ENCODE assay signal across 15 mouse cellular contexts in genomic region chr11:101680634-101681325, GRCm38 (mm10). TPM values are rescaled to one million over a fixed set of nuclear protein-coding genes. Genes with fewer than 3 reads are reported as not detected.
DNase-seq lines count a peak whose midpoint lies in the region; ATAC-seq and TF ChIP-seq lines count a peak whose summit lies in the region.
"Had no signal": no experiment of that assay in that cellular context is flagged by ENCODE, and none has a peak within 500 bp of the region (broad histone marks: within the 10 kb centered on the region; RNA-seq: fewer than 3 reads in every experiment).

No protein-coding gene starts in this region.

- no peaks in the 10 kb centered on the region for H3K36me3 ChIP-seq in heart, embryonic 16.5 days (ENCODE audit: control insufficient read depth, insufficient read depth)
- H3K36me3 ChIP-seq in neural tube, embryonic 13.5 days = no peaks in the 10 kb centered on the region
- no peaks in the 10 kb centered on the region for H3K36me3 ChIP-seq in forebrain, embryonic 15.5 days
- H3K36me3 ChIP-seq in stomach, postnatal 0 days (ENCODE audit: control insufficient read depth, insufficient read depth, low read length) = no peaks in the 10 kb centered on the region
- H3K36me3 ChIP-seq: limb, embryonic 15.5 days had no signal

- no peak for TF ChIP-seq CTCF in stomach, postnatal 0 days (IDR thresholded peaks at IDR 0.05; ENCODE audit: low read depth)

- H3K27ac ChIP-seq in heart, embryonic 16.5 days (ENCODE audit: low read length) = peak overlapping the region; percentile 1; the same call in 1 of the 2 replicates
- peak overlapping the region; percentile 79 for H3K27ac ChIP-seq in neural tube, embryonic 13.5 days (replicated peaks)
- H3K27ac ChIP-seq in forebrain, embryonic 15.5 days (replicated peaks) = peak overlapping the region; percentile 80
- peak overlapping the region; percentile 8; the same call in 1 of the 2 replicates for H3K27ac ChIP-seq in stomach, postnatal 0 days (replicated peaks)
- H3K27ac ChIP-seq: limb, embryonic 15.5 days had no signal

- H3K4me2 ChIP-seq in heart, embryonic 16.5 days (ENCODE audit: low read depth, low read length) = no peak overlapping the region
- H3K4me2 ChIP-seq in neural tube, embryonic 13.5 days = no peak overlapping the region
- no peak overlapping the region for H3K4me2 ChIP-seq in forebrain, embryonic 15.5 days (replicated peaks)
- H3K4me2 ChIP-seq in stomach, postnatal 0 days (replicated peaks; ENCODE audit: low read depth) = no peak overlapping the region
- H3K4me2 ChIP-seq: limb, embryonic 15.5 days had no signal

- H3K9ac ChIP-seq in heart, embryonic 16.5 days (ENCODE audit: low read length) = no peak overlapping the region
- no peak overlapping the region for H3K9ac ChIP-seq in neural tube, embryonic 13.5 days
- no peak overlapping the region for H3K9ac ChIP-seq in forebrain, embryonic 15.5 days (replicated peaks)
- H3K9ac ChIP-seq in stomach, postnatal 0 days (ENCODE audit: low read length) = no peak overlapping the region
- H3K9ac ChIP-seq: limb, embryonic 15.5 days had no signal

- no peaks in the 10 kb centered on the region for H3K27me3 ChIP-seq in heart, embryonic 16.5 days (ENCODE audit: control insufficient read depth, insufficient read depth, low read length)
- H3K27me3 ChIP-seq in neural tube, embryonic 13.5 days = no peaks in the 10 kb centered on the region
- no peaks in the 10 kb centered on the region for H3K27me3 ChIP-seq in forebrain, embryonic 15.5 days
- H3K27me3 ChIP-seq in stomach, postnatal 0 days (ENCODE audit: control insufficient read depth, insufficient read depth, low read length) = no peaks in the 10 kb centered on the region
- H3K27me3 ChIP-seq: limb, embryonic 15.5 days had no signal

- no peak for ATAC-seq in heart, embryonic 16.5 days (replicated peaks; ENCODE audit: extremely low read depth, insufficient read depth, low FRiP score)
- peak; percentile 40; the same call in 1 of the 2 replicates for ATAC-seq in neural tube, embryonic 13.5 days (ENCODE audit: low read depth)
- ATAC-seq in forebrain, embryonic 15.5 days (replicated peaks) = peak; percentile 84
- ATAC-seq in stomach, postnatal 0 days (ENCODE audit: low FRiP score, low TSS enrichment) = no peak

- DNase-seq in heart, adult 8-10 months (ENCODE audit: low spot score) = no peak
- no peak for DNase-seq in neural tube, embryonic 10.5 days (ENCODE audit: extremely low spot score, low spot score)
- DNase-seq in stomach, postnatal 0 days (ENCODE audit: low spot score) = no peak
- DNase-seq in right cerebral cortex, postnatal 36 days (ENCODE audit: low spot score in 2 of 2) = no peak
- no peak for DNase-seq in ovary, postnatal 10 days (ENCODE audit: low spot score)
- DNase-seq: gastrocnemius, postnatal 25 days; kidney, adult 9 months; layer of hippocampus, postnatal 36 days; right cerebral cortex, adult 18-20 months had no signal

- peaks cover 6% of the 10 kb centered on the region for H3K4me1 ChIP-seq in heart, embryonic 16.5 days (ENCODE audit: control insufficient read depth, insufficient read depth, low read length)
- H3K4me1 ChIP-seq in neural tube, embryonic 13.5 days (replicated peaks) = peaks cover 10% of the 10 kb centered on the region
- H3K4me1 ChIP-seq in forebrain, embryonic 15.5 days = peaks cover 12% of the 10 kb centered on the region
- H3K4me1 ChIP-seq in stomach, postnatal 0 days (replicated peaks; ENCODE audit: control insufficient read depth, insufficient read depth) = no peaks in the 10 kb centered on the region

- H3K9me3 ChIP-seq in heart, embryonic 16.5 days (replicated peaks; ENCODE audit: control insufficient read depth, low read length) = no peaks in the 10 kb centered on the region
- no peaks in the 10 kb centered on the region for H3K9me3 ChIP-seq in neural tube, embryonic 13.5 days
- no peaks in the 10 kb centered on the region for H3K9me3 ChIP-seq in forebrain, embryonic 15.5 days
- H3K9me3 ChIP-seq in stomach, postnatal 0 days (ENCODE audit: control insufficient read depth, low read length) = no peaks in the 10 kb centered on the region
- H3K9me3 ChIP-seq: limb, embryonic 15.5 days had no signal

- 49% methylated on average over 3 of the region's 3 CpGs for WGBS in heart, embryonic 16.5 days
- WGBS in neural tube, embryonic 13.5 days = 28% methylated on average over 3 of the region's 3 CpGs
- 15% methylated on average over 3 of the region's 3 CpGs for WGBS in forebrain, embryonic 15.5 days
- WGBS in stomach, postnatal 0 days = 53% methylated on average over 3 of the region's 3 CpGs

- no peak for TF ChIP-seq EP300 in stomach, postnatal 0 days (optimal IDR thresholded peaks at IDR 0.05)

- H3K4me3 ChIP-seq in heart, embryonic 16.5 days (ENCODE audit: low read length) = no peak overlapping the region
- no peak overlapping the region for H3K4me3 ChIP-seq in neural tube, embryonic 13.5 days
- H3K4me3 ChIP-seq in forebrain, embryonic 15.5 days = no peak overlapping the region
- no peak overlapping the region for H3K4me3 ChIP-seq in stomach, postnatal 0 days (ENCODE audit: low read depth, low read length)
- H3K4me3 ChIP-seq: erythroblast, embryonic 14.5 days; limb, embryonic 15.5 days; myocyte had no signal

RNA-seq across cellular contexts. Expression of gene Arl4d, which starts 15.4 kb away (rescaled TPM):
- 6.4 and 7.8 TPM in 2 replicates for polyA plus RNA-seq in heart, embryonic 16.5 days (2015; fragmentation: Nextera tagmentation; extraction: Ambion mirVana)
- total RNA-seq in heart, adult 8-10 months (2022) = 10 to 100 TPM; 21.1 to 30.1 (median 27.0) TPM
- 18.1 and 19.8 TPM in 2 replicates for polyA plus RNA-seq in neural tube, embryonic 13.5 days (2015; fragmentation: Nextera tagmentation; extraction: Ambion mirVana)
- polyA plus RNA-seq in forebrain, embryonic 15.5 days (2015; fragmentation: Nextera tagmentation; extraction: Ambion mirVana) = 45.8 TPM in 2 replicates
- 9.5 and 10.0 TPM in 2 replicates for polyA plus RNA-seq in stomach, postnatal 0 days (2015; fragmentation: Nextera tagmentation; extraction: Ambion mirVana)

RNA-seq across cellular contexts. Expression of gene Dhx8, which starts 51.9 kb away (rescaled TPM):
- polyA plus RNA-seq in heart, embryonic 16.5 days (2015; fragmentation: Nextera tagmentation; extraction: Ambion mirVana) = 19.4 and 19.5 TPM in 2 replicates
- total RNA-seq in heart, adult 8-10 months (2022) = 10 to 100 TPM; 13.6 to 15.8 (median 14.6) TPM
- polyA plus RNA-seq in neural tube, embryonic 13.5 days (2015; fragmentation: Nextera tagmentation; extraction: Ambion mirVana) = 28.5 and 35.7 TPM in 2 replicates
- polyA plus RNA-seq in forebrain, embryonic 15.5 days (2015; fragmentation: Nextera tagmentation; extraction: Ambion mirVana) = 39.3 and 40.0 TPM in 2 replicates
- polyA plus RNA-seq in stomach, postnatal 0 days (2015; fragmentation: Nextera tagmentation; extraction: Ambion mirVana) = 12.6 and 12.8 TPM in 2 replicates

RNA-seq across cellular contexts. Expression of gene Rdm1, which starts 53.8 kb away (rescaled TPM):
- 48.5 and 53.1 TPM in 2 replicates for polyA plus RNA-seq in heart, embryonic 16.5 days (2015; fragmentation: Nextera tagmentation; extraction: Ambion mirVana)
- 10 to 100 TPM; 47.9 to 60.0 (median 55.8) TPM for total RNA-seq in heart, adult 8-10 months (2022)
- polyA plus RNA-seq in neural tube, embryonic 13.5 days (2015; fragmentation: Nextera tagmentation; extraction: Ambion mirVana) = 16.0 and 16.4 TPM in 2 replicates
- polyA plus RNA-seq in forebrain, embryonic 15.5 days (2015; fragmentation: Nextera tagmentation; extraction: Ambion mirVana) = 31.0 and 34.6 TPM in 2 replicates
- 18.9 and 20.9 TPM in 2 replicates for polyA plus RNA-seq in stomach, postnatal 0 days (2015; fragmentation: Nextera tagmentation; extraction: Ambion mirVana)

Comparison
In these comparisons a context has a peak if more than half of its experiments do, and no peak if none do; other contexts are left out.
1. ATAC-seq: peak in neural tube, embryonic 13.5 days (single experiment) and forebrain, embryonic 15.5 days (single experiment); none in heart, embryonic 16.5 days (single experiment) and stomach, postnatal 0 days (single experiment).
2. H3K27ac ChIP-seq: peak in every context shown above with its lines; median percentile 80 in forebrain, embryonic 15.5 days; 79 in neural tube, embryonic 13.5 days; 8 in stomach, postnatal 0 days; 1 in heart, embryonic 16.5 days.